Mouse (Mus musculus) megakaryocyte, embryonic 14.5 days (primary cell): ENCODE data around the gene Nsmce1. TPM values are rescaled to one million over a fixed set of nuclear protein-coding genes. Genes with fewer than 3 reads are reported as not detected.

Experiments
- H3K27me3 ChIP-seq: replicated peaks from 2 replicates; pipeline ENCODE3; 2012; ENCODE audit warnings: inconsistent platforms
- H3K36me3 ChIP-seq: replicated peaks from 2 replicates; pipeline ENCODE3; 2012; ENCODE audit warnings: low read length, inconsistent platforms, mixed read lengths
- H3K4me1 ChIP-seq: 2 replicates; pipeline ENCODE4 v1.6.1; 2012; ENCODE audit warnings: inconsistent platforms
- H3K4me3 ChIP-seq: replicated peaks from 2 replicates; pipeline ENCODE3; 2012; ENCODE audit warnings: moderate library complexity, mild to moderate bottlenecking, inconsistent platforms
- H3K9me3 ChIP-seq: 2 replicates; pipeline ENCODE4 v1.6.1; 2012; ENCODE audit warnings: inconsistent platforms
- FLI1 ChIP-seq: IDR thresholded peaks from 2 replicates; pipeline ENCODE4 v1.6.1; 2012; ENCODE audit warnings: low read length, inconsistent platforms, mixed read lengths
- GATA1 ChIP-seq: IDR thresholded peaks from 3 replicates; pipeline ENCODE4 v1.6.1; 2012; ENCODE audit warnings: mixed read lengths, low read length, inconsistent platforms, borderline replicate concordance
- polyA plus RNA-seq: library from polyadenylated mRNA; stranded (reverse); fragments of >175 nt; gene quantifications from 2 replicates; pipeline ENCODE4 v1.2.3, GENCODE M21; 2012; ENCODE audit warnings: low replicate concordance; ENCODE audit not compliant: insufficient read depth

The Nsmce1 gene
- polyA plus RNA-seq, 1 experiment = 12.8 TPM

DNA sequence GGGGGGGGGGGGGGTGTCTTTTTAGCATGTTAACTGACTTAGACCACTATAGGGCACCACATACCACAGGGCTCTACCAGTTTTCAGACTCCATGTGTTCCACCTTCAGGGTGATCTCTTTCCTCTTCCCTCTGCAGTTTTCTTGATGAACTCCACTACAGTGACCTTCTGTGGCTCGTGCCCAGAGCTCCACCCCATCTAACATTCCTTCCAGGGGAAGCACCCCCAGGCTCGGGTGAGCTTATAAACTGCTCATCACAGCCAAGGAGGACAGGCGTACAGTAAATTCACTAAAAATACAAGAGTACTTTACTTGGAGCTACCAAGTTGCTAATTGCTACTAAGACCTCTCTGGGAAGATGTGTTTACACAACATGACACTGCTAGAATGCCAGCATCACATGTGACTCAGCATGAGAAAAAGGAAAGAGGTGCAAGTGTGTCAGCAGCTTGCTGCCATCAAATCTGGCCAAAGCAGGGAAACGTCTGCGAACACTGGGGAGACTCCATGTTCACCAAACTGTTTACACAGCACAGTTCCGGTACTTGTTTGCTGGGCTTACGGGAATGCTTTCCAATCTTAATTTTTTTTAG, 12.9 kb downstream of the Nsmce1 start:
- no peak for TF ChIP-seq FLI1
- no peak for TF ChIP-seq GATA1
- H3K4me3 ChIP-seq = no peak overlapping the region
- peaks cover 62% of the 10 kb centered on the region for H3K4me1 ChIP-seq
- no peaks in the 10 kb centered on the region for H3K27me3 ChIP-seq
- peaks cover 85% of the 10 kb centered on the region for H3K36me3 ChIP-seq
- no peaks in the 10 kb centered on the region for H3K9me3 ChIP-seq

DNA sequence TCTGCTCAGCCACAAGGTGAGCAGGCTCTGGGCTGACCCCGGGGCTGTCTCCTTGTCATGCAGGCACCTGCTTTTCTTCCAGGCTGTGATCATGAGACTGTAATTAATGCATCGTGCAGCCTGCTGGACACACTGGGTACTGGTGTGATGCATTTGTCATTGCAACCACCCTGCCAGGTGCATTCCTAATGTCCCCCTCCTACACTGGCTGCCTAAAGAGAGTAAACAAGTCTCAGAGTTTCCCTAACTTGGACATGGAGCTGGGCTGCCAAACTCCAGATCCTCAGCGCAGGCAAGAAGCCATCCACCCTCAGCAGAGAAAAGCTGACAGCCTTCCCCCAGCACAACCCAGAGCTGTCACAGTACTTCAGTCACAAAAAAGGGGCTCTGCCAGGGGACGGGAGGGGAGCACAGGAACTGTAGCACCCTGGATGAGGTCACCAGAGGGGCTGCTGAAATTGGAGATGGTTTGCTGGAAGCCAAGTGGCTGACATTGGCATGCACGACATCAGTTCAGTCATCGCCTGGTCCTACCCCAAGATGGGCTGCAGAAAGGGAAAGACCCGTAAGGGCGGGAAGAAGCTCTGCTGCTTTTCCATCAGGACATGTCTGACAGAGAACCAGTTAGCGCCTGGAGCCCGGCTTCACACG, 15.7 kb downstream of the Nsmce1 start:
- H3K4me1 ChIP-seq = peaks cover 77% of the 10 kb centered on the region
- H3K27me3 ChIP-seq = no peaks in the 10 kb centered on the region
- TF ChIP-seq GATA1 (no peak), FLI1 (no peak)
- H3K9me3 ChIP-seq = no peaks in the 10 kb centered on the region
- H3K4me3 ChIP-seq = no peak overlapping the region
- H3K36me3 ChIP-seq = peaks cover 73% of the 10 kb centered on the region

DNA sequence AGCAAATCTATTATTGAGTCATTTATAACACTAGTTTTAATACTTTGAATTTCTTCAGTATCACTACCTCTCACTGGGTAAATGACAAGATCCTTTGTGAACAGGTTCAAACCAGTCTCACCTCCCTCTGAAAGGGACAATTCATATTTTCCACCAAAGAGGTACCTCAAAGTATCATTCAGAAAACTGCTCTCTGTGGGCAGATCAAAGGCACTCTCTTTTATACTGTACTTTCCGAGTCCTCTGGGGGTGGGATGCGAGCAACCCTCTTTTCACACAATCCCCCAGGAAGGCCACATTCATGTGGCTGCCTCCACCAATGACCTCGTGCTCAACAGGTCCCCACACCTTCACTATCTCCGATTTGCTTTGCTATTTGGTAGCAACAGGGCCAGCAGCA, 16.9 kb downstream of the Nsmce1 start:
- no peak overlapping the region for H3K4me3 ChIP-seq
- TF ChIP-seq FLI1 (no peak), GATA1 (no peak)

DNA sequence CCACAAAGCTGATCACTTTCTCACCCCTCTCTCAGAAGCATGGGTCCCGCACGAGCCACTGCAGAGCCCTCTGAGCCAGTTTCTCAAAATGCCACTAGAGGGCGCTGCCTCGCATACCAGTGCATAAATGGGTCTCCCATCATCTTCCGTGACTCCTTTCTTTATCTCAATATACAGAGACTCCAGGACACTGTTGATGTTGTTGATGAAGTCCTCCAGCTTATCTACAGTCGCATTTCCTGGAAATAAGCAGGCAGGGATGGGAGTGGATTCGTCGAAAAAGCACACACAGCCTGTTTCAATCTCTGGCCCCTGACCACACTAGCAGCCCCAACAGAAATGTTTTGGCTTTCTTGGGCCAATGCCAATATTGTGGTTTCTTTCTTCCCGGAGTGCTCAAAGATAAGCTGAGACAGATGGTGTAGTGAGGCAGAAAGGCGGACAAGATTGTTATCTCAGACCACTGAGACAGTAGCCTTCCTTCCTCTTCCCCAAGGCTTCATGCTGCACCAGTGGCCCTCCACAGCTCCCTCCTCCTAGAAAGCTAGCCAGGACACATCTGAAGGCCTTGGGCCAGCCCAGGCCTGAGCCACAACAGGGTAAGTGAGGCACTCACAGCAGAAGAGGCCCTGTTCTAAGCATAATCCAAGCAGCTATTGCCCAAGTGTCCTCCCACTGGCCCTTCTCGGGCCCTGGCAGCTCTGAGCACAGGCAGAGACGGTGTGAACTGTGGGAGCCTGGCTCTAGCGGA, 19.2 kb downstream of the Nsmce1 start:
- peaks cover 82% of the 10 kb centered on the region for H3K36me3 ChIP-seq
- peaks cover 72% of the 10 kb centered on the region for H3K4me1 ChIP-seq
- TF ChIP-seq FLI1 (no peak), GATA1 (peak; percentile 49; the same call in 1 of the 3 replicates)
- no peaks in the 10 kb centered on the region for H3K27me3 ChIP-seq
- peak overlapping the region; percentile 86 for H3K4me3 ChIP-seq
- H3K9me3 ChIP-seq = no peaks in the 10 kb centered on the region

More for the DNA sequence above, 16.9 kb downstream of the Nsmce1 start:
- H3K4me1 ChIP-seq = peaks cover 85% of the 10 kb centered on the region
- H3K27me3 ChIP-seq = no peaks in the 10 kb centered on the region
- H3K9me3 ChIP-seq = no peaks in the 10 kb centered on the region
- peaks cover 74% of the 10 kb centered on the region for H3K36me3 ChIP-seq

DNA sequence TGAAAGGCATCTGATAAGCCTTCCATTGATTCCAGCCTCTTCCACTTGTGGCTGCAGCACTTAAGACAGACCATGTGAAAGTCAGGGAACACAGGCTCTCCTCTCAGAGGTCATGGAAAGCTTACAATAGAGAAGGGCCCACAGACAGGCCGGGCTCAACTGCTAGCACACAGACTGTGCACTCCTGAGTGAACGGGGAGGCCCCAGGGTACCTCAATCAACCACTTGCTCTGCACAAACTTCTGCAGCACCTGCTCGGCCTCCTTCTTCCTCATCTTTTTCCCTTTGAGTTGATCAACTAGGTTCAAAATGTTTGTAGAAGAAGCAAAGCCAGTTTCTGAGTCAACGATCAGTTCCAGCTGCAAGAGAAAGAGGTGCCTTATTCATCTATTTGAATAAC, 20.5 kb downstream of the Nsmce1 start:
- Histone ChIP-seq H3K4me3 (no peak overlapping the region), H3K36me3 (peaks cover 85% of the 10 kb centered on the region), H3K9me3 (no peaks in the 10 kb centered on the region), H3K4me1 (peaks cover 63% of the 10 kb centered on the region), H3K27me3 (no peaks in the 10 kb centered on the region)
- no peak for TF ChIP-seq GATA1
- no peak for TF ChIP-seq FLI1

DNA sequence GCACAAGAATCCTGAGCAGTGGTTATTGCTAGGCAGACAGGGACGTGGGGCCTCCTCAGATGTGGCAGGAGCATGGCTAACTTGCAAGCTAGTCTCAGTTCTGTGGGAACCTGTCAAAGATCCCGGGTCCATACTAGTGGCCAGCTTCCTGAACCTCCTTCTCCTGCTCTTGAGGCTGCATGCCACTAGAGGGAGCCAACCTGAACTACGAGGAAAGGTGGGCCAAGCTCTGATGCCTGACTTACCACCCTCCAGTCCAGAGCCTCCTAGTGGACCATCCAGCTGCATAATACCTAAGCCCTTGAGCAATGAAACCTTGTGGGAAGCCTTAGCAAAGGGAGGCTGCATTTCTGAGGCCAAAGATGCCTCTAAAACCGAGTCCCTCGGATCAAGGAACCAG, 21.5 kb downstream of the Nsmce1 start:
- Histone ChIP-seq H3K4me1 (peaks cover 54% of the 10 kb centered on the region), H3K27me3 (no peaks in the 10 kb centered on the region), H3K4me3 (no peak overlapping the region), H3K36me3 (peaks cover 85% of the 10 kb centered on the region), H3K9me3 (no peaks in the 10 kb centered on the region)
- TF ChIP-seq GATA1 (no peak), FLI1 (no peak)

DNA sequence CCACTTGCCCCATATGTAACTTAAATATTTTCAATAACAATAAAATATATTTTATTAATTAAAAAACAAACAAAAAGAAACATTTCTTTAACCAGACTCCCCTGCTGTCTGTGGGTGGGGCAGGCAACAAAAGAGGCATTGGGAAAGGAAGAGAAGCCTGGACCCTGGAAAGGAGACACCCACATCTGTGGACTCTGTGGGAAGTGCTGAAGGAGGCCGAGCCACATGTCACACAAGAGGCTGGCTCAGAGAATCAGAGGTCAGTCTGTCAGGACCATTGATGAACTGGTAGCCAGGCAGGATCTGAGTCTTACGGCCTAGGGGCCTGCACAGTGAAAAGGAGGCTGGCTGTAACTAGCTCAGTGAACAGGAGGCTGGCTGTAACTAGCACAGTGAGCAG, 29.2 kb downstream of the Nsmce1 start:
- Histone ChIP-seq H3K4me1 (peaks cover 4% of the 10 kb centered on the region), H3K27me3 (no peaks in the 10 kb centered on the region), H3K4me3 (no peak overlapping the region), H3K9me3 (no peaks in the 10 kb centered on the region), H3K36me3 (peaks cover 49% of the 10 kb centered on the region)
- no peak for TF ChIP-seq FLI1
- TF ChIP-seq GATA1 = no peak

DNA sequence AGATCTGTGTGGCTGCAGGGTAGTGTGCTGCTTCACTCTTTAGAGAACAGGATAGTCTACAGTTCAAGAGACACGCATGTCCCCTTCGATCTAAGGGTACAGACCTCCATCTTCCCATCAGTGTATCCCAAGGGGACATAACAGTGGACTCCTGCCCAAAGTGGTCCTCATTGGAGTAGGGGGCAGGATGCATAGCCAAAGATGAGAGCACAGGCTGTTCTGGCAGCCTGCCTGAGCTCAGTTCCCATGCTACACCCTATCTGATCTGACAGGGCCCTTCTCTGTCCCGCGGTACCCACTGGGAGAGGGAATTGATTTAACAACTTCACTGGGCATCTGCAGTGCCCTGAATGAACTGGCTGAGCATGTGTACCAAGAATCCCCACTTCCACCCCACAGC, 37.7 kb downstream of the Nsmce1 start:
- Histone ChIP-seq H3K9me3 (no peaks in the 10 kb centered on the region), H3K27me3 (no peaks in the 10 kb centered on the region), H3K4me3 (no peak overlapping the region), H3K36me3 (peaks cover 47% of the 10 kb centered on the region), H3K4me1 (peaks cover 35% of the 10 kb centered on the region)
- TF ChIP-seq GATA1 (no peak), FLI1 (no peak)

DNA sequence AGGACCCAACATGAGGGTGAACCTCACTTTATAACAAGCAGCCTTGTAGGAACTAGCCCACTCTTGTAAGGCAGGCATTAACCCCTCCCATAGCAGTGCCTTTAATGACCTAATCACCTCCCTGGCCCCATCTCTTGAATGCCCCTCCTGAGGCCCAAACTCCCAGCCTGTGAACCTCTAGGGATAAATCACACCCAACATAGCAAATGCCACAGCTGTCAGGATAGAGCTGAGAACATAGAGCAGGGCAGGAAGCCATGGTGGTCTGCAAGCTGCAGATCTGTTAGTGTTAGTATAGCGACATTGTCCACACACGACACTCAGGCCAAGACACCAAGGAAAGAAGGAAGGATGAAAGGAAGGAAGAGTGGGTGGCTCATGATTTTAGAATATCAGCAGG, 40.3 kb downstream of the Nsmce1 start:
- no peaks in the 10 kb centered on the region for H3K27me3 ChIP-seq
- peaks cover 39% of the 10 kb centered on the region for H3K4me1 ChIP-seq
- H3K4me3 ChIP-seq = no peak overlapping the region
- TF ChIP-seq GATA1 (no peak), FLI1 (no peak)
- peaks cover 5% of the 10 kb centered on the region for H3K9me3 ChIP-seq
- H3K36me3 ChIP-seq = peaks cover 46% of the 10 kb centered on the region

DNA sequence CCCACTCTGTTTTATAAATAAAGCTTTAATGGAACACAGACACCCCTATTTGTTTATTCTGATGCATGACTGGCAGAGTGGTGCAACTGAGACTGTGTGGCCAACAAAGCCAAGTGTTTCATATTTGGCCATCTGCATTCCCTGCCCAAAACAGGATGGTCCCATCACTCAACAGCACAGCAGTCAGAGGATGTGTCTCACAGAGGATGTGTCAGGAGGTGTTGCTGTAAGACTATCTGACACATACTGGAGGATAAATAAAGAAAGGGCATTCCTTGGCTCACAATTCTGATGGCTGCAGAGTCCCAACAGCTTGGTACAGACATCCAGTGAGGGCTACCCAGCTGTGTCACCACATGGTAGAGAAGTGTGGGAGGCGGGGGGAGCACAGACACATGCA, 40.7 kb downstream of the Nsmce1 start:
- peaks cover 5% of the 10 kb centered on the region for H3K9me3 ChIP-seq
- peaks cover 40% of the 10 kb centered on the region for H3K4me1 ChIP-seq
- H3K27me3 ChIP-seq = no peaks in the 10 kb centered on the region
- no peak overlapping the region for H3K4me3 ChIP-seq
- peaks cover 44% of the 10 kb centered on the region for H3K36me3 ChIP-seq
- TF ChIP-seq FLI1 = no peak
- no peak for TF ChIP-seq GATA1
